14 mouse cellular contexts compared by ENCODE assay signal in genomic region chr1:44217118-44217517, GRCm38 (mm10). TPM values are rescaled to one million over a fixed set of nuclear protein-coding genes. Genes with fewer than 3 reads are reported as not detected.
A peak's percentile ranks its signal among the peaks of the same experiment; 100 is the strongest.
DNase-seq lines count a peak whose midpoint lies in the region; ATAC-seq lines count a peak whose summit lies in the region.
"Had no signal": no experiment of that assay in that cellular context is flagged by ENCODE, and none has a peak within 500 bp of the region (broad histone marks: within the 10 kb centered on the region; RNA-seq: fewer than 3 reads in every experiment).

No protein-coding gene starts in this region.

- intact Hi-C loops in heart, postnatal 25 days (cut with DNase I), result no loop called here

- H3K27me3 ChIP-seq in heart, embryonic 15.5 days, result no peaks in the 10 kb centered on the region
- H3K27me3 ChIP-seq in lung, embryonic 15.5 days, result no peaks in the 10 kb centered on the region
- H3K27me3 ChIP-seq: embryonic facial prominence, embryonic 15.5 days had no signal

- no peak for ATAC-seq in heart, embryonic 15.5 days (replicated peaks; ENCODE audit: insufficient number of reproducible peaks, insufficient read depth, low FRiP score, low read depth)
- no peak for ATAC-seq in lung, embryonic 15.5 days (ENCODE audit: borderline replicate concordance, extremely low read depth, low FRiP score, low TSS enrichment)
- ATAC-seq: CD4-positive, CD25-positive, alpha-beta regulatory T cell, adult 4 months had no signal

- H3K36me3 ChIP-seq in heart, embryonic 15.5 days, result no peaks in the 10 kb centered on the region
- no peaks in the 10 kb centered on the region for H3K36me3 ChIP-seq in lung, embryonic 15.5 days
- H3K36me3 ChIP-seq: embryonic facial prominence, embryonic 15.5 days had no signal

- peaks cover 9% of the 10 kb centered on the region for H3K4me1 ChIP-seq in heart, embryonic 15.5 days (replicated peaks)
- peaks cover 7% of the 10 kb centered on the region; the same call in 1 of the 2 replicates for H3K4me1 ChIP-seq in lung, embryonic 15.5 days
- H3K4me1 ChIP-seq: embryonic facial prominence, embryonic 15.5 days had no signal

- no peak for DNase-seq in heart, postnatal 25 days (ENCODE audit: low spot score)
- DNase-seq in lung, postnatal 36 days, result no peak
- peak; percentile 53 for DNase-seq in cerebellum, adult 8-10 months
- peak; percentile 21 for DNase-seq in right cerebral cortex, postnatal 25 days
- DNase-seq in embryo, embryonic 10.5 days (ENCODE audit: low spot score), result no peak
- DNase-seq: thymus, postnatal 14 days had no signal

- 36% methylated on average over 2 of the region's 2 CpGs for WGBS in heart, embryonic 15.5 days
- WGBS in lung, embryonic 15.5 days, result 37% methylated on average over 2 of the region's 2 CpGs

- H3K4me3 ChIP-seq in heart, embryonic 15.5 days, result no peak overlapping the region
- no peak overlapping the region for H3K4me3 ChIP-seq in lung, embryonic 15.5 days
- H3K4me3 ChIP-seq: embryonic facial prominence, embryonic 15.5 days; myocyte had no signal

- peak overlapping the region; percentile 62; the same call in 1 of the 2 replicates for H3K27ac ChIP-seq in heart, embryonic 15.5 days
- H3K27ac ChIP-seq in lung, embryonic 15.5 days, result peak overlapping the region; percentile 72; the same call in 1 of the 2 replicates
- H3K27ac ChIP-seq: kidney, postnatal 0 days; liver, embryonic 14.5 days had no signal

- H3K4me2 ChIP-seq in heart, embryonic 15.5 days, result no peak overlapping the region
- H3K4me2 ChIP-seq in lung, embryonic 15.5 days, result no peak overlapping the region
- H3K4me2 ChIP-seq: embryonic facial prominence, embryonic 15.5 days had no signal

- no peak overlapping the region for H3K9ac ChIP-seq in heart, embryonic 15.5 days
- H3K9ac ChIP-seq in lung, embryonic 15.5 days, result no peak overlapping the region
- H3K9ac ChIP-seq: embryonic facial prominence, embryonic 15.5 days; liver, embryonic 14.5 days had no signal

- H3K9me3 ChIP-seq in heart, embryonic 15.5 days (replicated peaks), result no peaks in the 10 kb centered on the region
- no peaks in the 10 kb centered on the region for H3K9me3 ChIP-seq in lung, embryonic 15.5 days
- H3K9me3 ChIP-seq: embryonic facial prominence, embryonic 15.5 days had no signal

RNA-seq across cellular contexts. Expression of gene Mettl21e, which starts 1.6 kb away (rescaled TPM):
- 0.13 and 0.24 TPM in 2 replicates for polyA plus RNA-seq in heart, embryonic 15.5 days (2015; fragmentation: Nextera tagmentation; extraction: Ambion mirVana)
- under 1 TPM in 1 of 2 experiments, not detected in 1; 0.08 TPM for total RNA-seq in heart, postnatal 25 days (2021)
- 1.5 TPM in 2 replicates for polyA plus RNA-seq in lung, embryonic 15.5 days (2015; fragmentation: Nextera tagmentation; extraction: Ambion mirVana)
- total RNA-seq: megakaryocyte-erythroid progenitor cell, adult 5-6 weeks had no signal
- polyA plus RNA-seq: CD4-positive, CD25-positive, alpha-beta regulatory T cell, adult 4 months; kidney, postnatal 0 days; liver, embryonic 14.5 days; myocyte had no signal

Comparison
In these comparisons a context has a peak if more than half of its experiments do, and no peak if none do; other contexts are left out.
1. DNase-seq: peak in cerebellum, adult 8-10 months (single experiment) and right cerebral cortex, postnatal 25 days (single experiment); none in heart, postnatal 25 days (single experiment), lung, postnatal 36 days (single experiment) and embryo, embryonic 10.5 days (single experiment).